Mouse (Mus musculus) hindbrain, postnatal 0 days (tissue): ENCODE results near the gene Cxcl12. TPM values are rescaled to one million over a fixed set of nuclear protein-coding genes. Genes with fewer than 3 reads are reported as not detected.

Source experiments
- ATAC-seq: fragments of 200-750 bp; cut with Nextera tagmentation; 2 replicates; pipeline ENCODE4 v1.8.0; 2017; ENCODE audit warnings: mild to moderate bottlenecking, moderate TSS enrichment, moderate library complexity
- DNase-seq: peaks from one replicate; pipeline ENCODE4 v3.0.0-alpha.2; 2015; ENCODE audit warnings: low spot score
- H3K27ac ChIP-seq: fragments of 300-500 bp; sonication (generic); 2 replicates; pipeline ENCODE4 v1.5.1; 2014; ENCODE audit warnings: mild to moderate bottlenecking
- H3K27me3 ChIP-seq: fragments of 300-500 bp; sonication (generic); 2 replicates; pipeline ENCODE4 v1.6.1; 2014; ENCODE audit warnings: low read length, mixed read lengths; ENCODE audit not compliant: insufficient read depth
- H3K36me3 ChIP-seq: fragments of 300-500 bp; sonication (generic); 2 replicates; pipeline ENCODE4 v1.6.1; 2014; ENCODE audit warnings: low read length, mixed read lengths; ENCODE audit not compliant: insufficient read depth
- H3K4me1 ChIP-seq: fragments of 300-500 bp; sonication (generic); 2 replicates; pipeline ENCODE4 v1.6.1; 2014; ENCODE audit warnings: antibody characterized with exemption, low read length, mixed read lengths; ENCODE audit not compliant: insufficient read depth
- H3K4me2 ChIP-seq: fragments of 300-500 bp; sonication (generic); 2 replicates; pipeline ENCODE4 v1.6.1; 2014; ENCODE audit warnings: low read depth, mild to moderate bottlenecking, low read length, moderate library complexity, mixed read lengths
- H3K4me3 ChIP-seq: fragments of 300-500 bp; sonication (generic); 2 replicates; pipeline ENCODE4 v1.5.1; 2014; ENCODE audit warnings: low read length
- H3K9ac ChIP-seq: fragments of 300-500 bp; sonication (generic); replicated peaks from 2 replicates; pipeline ENCODE4 v1.6.1; 2014; ENCODE audit warnings: mild to moderate bottlenecking, low read length, moderate library complexity, mixed read lengths
- H3K9me3 ChIP-seq: fragments of 300-500 bp; sonication (generic); 2 replicates; pipeline ENCODE4 v1.6.1; 2016; ENCODE audit warnings: low read length, mixed read lengths
- CTCF ChIP-seq: IDR thresholded peaks from 2 replicates; pipeline ENCODE4 v1.5.1; 2016; ENCODE audit warnings: antibody characterized with exemption, control low read depth, low read depth
- WGBS: fragments of 180-500 bp; shearing (Covaris S2); extraction: QIAGEN DNeasy Blood & Tissue Kit; methylation state at CpG from one replicate; pipeline ENCODE4 v1.1.7; 2014; 5-methylcytosine and 5-hydroxymethylcytosine counted together
- polyA plus RNA-seq: library from polyadenylated mRNA; unstranded; fragments of >200 nt; fragmentation: Nextera tagmentation; extraction: Ambion mirVana; gene quantifications from 2 replicates; pipeline ENCODE4 v1.2.1, GENCODE M21; 2015
- total RNA-seq: library from RNA; depleted of rRNA; stranded (reverse); fragments of >200 nt; gene quantifications from 2 replicates; pipeline ENCODE4 v1.2.3, GENCODE M21; 2014

Cxcl12 gene
- total and polyA plus RNA-seq, 2 experiments from 2014 or later: 39.2 to 92.2 TPM

DNA sequence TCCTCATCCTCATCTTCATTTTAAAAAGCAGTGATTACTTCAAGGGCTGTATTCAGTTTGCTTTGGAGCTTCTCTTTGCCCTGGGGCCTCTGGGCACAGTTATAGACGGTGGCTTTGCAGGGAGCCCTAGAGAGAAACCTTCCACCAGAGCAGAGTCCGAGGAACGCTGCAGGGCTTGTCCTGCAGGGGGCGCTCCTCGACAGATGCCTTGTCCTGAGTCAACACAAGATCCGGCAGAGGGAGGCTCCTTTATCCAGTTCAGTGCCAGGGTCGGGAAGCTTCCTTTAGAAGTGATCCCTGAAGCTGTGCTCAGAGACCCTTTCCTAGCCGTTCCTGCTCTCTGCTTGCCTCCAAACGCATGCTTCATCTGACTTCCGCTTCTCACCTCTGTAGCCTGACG, 5.5 kb downstream of the Cxcl12 start:
- H3K4me2 ChIP-seq: no peak overlapping the region

DNA sequence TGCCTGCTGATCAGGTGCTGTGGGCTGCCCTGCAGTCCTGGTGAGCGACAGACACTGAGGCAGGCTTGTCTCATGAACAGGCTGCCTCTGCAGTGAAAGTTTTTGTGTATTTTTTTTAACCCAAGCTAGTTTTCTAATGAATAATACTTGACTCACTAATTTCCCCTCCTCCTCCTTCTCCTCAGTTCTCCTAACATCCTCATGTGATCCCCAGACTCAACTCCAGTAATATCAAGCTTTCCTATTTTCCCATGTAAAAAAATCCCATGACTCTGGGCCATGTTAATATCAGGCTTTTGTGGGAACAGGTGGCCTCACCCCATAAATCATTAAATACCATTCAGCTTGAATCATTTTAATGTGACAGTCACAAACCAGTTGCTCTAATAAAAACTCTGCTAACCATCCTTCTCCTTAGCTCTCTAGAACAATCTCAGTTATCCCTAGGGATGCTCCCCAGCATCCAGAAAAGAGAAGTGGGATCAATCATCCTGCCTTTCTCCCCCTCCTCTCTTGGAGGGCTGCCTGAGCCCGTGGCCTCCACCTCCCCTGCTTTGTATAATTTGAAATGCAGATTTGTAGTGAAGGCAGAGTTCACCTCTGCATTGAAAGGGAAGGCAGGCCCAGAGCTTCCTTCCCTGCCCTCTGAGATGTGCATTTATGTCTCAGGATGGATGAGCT, 6.9 kb downstream of the Cxcl12 start:
- Histone ChIP-seq H3K4me2 (no peak overlapping the region), H3K27me3 (0 out of 2 replicates have a peak, but pooled peaks cover 3% of the 10 kb centered on the region), H3K4me3 (no peak overlapping the region), H3K36me3 (no peaks in the 10 kb centered on the region), H3K9me3 (no peaks in the 10 kb centered on the region), H3K4me1 (no peaks in the 10 kb centered on the region), H3K27ac (no peak overlapping the region), H3K9ac (no peak overlapping the region)
- ATAC-seq: no peak
- DNase-seq: no peak
- WGBS: 44% methylated on average over 2 of the region's 2 CpGs
- TF ChIP-seq CTCF: no peak

More for the DNA sequence above, 5.5 kb downstream of the Cxcl12 start:
- Histone ChIP-seq H3K27ac (no peak overlapping the region), H3K9me3 (no peaks in the 10 kb centered on the region), H3K36me3 (no peaks in the 10 kb centered on the region), H3K27me3 (0 out of 2 replicates have a peak, but pooled peaks cover 6% of the 10 kb centered on the region), H3K4me1 (0 out of 2 replicates have a peak, but pooled peaks cover 6% of the 10 kb centered on the region), H3K4me3 (no peak overlapping the region), H3K9ac (no peak overlapping the region)
- DNase-seq: peak; percentile 86
- 12% methylated on average over 11 of the region's 11 CpGs for WGBS
- ATAC-seq: peak; percentile 79
- TF ChIP-seq CTCF: peak; percentile 85

DNA sequence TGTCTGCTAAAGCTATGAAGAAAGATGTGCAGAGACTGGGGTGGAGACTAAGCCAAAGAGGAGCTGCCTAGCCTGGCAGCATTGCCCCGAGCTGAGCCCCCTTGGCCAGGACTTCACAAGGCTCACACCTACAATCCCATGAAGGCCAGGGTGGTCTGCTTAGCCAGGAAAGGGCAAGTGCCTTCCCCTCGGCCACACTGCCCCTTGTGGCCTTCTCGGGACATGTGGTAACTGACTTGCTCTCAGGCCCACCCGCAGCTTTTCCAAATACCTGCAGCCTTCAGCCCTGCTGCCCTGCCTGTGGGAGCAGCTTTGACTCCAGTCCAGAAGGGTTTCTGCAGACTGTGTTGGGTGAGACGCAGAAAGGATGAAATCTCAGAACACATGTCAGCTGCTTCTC, 8.1 kb downstream of the Cxcl12 start:
- TF ChIP-seq CTCF: peak; percentile 67
- Histone ChIP-seq H3K36me3 (no peaks in the 10 kb centered on the region), H3K27ac (no peak overlapping the region), H3K27me3 (no peaks in the 10 kb centered on the region), H3K4me2 (no peak overlapping the region), H3K4me3 (no peak overlapping the region), H3K9me3 (no peaks in the 10 kb centered on the region), H3K9ac (no peak overlapping the region), H3K4me1 (no peaks in the 10 kb centered on the region)
- DNase-seq (peak; percentile 46), ATAC-seq (no peak)
- WGBS: 31% methylated on average over 5 of the region's 5 CpGs

DNA sequence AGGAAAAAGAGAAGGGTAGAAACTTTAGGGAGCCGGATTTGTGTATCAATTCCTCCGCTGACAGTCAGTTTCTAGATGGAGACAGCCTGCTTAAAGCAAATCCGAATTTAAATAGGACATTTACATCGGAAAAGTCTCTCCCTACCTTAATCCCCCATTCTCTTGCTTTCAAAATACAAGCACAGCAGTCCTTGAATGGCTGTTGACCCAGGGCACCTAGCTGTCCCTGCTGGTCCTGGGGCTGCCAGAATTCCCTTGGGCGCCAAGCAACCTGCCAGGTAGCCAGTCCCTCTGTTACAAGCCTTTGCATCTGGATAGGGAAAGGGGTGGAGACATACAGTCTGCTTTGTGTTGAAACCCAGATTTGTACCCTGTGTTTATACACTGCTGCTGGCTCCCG, 12.0 kb downstream of the Cxcl12 start:
- H3K9ac ChIP-seq: no peak overlapping the region

DNA sequence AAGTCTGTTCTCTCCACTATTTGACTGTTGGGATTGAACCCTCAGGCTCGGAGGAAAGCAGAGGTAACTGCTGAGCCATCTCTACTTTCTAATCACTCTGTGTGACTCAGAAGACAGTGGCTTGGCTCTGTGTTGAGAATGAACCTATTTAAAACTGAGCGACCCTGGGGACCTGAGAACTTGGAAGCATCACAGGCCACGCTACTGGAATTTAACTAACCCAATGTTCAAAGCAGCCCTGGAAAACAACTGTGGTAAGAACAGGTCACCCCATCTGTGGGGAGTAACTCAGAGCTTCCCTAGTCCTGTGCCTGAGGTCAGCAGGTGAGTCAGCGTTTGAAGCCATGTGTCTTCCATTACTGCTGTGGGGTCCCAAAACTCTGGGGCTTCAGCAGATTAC, 17.0 kb downstream of the Cxcl12 start:
- Histone ChIP-seq H3K27me3 (no peaks in the 10 kb centered on the region), H3K4me1 (no peaks in the 10 kb centered on the region), H3K4me2 (no peak overlapping the region), H3K9me3 (no peaks in the 10 kb centered on the region), H3K9ac (no peak overlapping the region), H3K4me3 (no peak overlapping the region), H3K36me3 (no peaks in the 10 kb centered on the region), H3K27ac (no peak overlapping the region)
- ATAC-seq (no peak), DNase-seq (no peak)
- TF ChIP-seq CTCF: no peak
- WGBS: 85% methylated on average over 4 of the region's 4 CpGs

More for the DNA sequence above, 12.0 kb downstream of the Cxcl12 start:
- Histone ChIP-seq H3K9me3 (no peaks in the 10 kb centered on the region), H3K4me3 (no peak overlapping the region), H3K4me2 (no peak overlapping the region), H3K4me1 (no peaks in the 10 kb centered on the region), H3K27ac (no peak overlapping the region), H3K36me3 (no peaks in the 10 kb centered on the region), H3K27me3 (no peaks in the 10 kb centered on the region)
- WGBS: 33% methylated on average over 6 of the region's 6 CpGs
- no peak for DNase-seq
- TF ChIP-seq CTCF: no peak
- ATAC-seq: no peak

DNA sequence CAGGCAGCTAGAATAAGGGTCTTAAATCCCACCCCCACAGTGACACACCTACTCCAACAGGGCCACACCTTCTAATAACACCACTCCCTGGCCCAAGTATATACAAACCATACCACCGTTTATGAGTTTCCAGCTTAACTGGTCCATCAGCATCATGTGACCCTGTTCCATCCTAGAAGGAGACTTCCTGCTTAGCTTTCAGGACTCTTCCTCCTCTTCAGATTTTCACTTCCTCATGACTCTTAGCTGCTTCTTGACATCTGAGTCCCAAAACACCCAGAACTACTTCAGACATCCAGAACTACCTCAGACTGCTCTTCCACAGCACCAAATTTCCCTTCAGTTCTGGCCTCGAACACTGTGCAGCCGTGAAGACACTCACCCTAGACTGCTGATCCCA, 22.1 kb downstream of the Cxcl12 start:
- H3K4me3 ChIP-seq: no peak overlapping the region
- no peak overlapping the region for H3K27ac ChIP-seq
- no peaks in the 10 kb centered on the region for H3K9me3 ChIP-seq
- no peak for DNase-seq
- H3K27me3 ChIP-seq: no peaks in the 10 kb centered on the region
- WGBS: 97% methylated on average over 3 of the region's 3 CpGs
- no peaks in the 10 kb centered on the region for H3K4me1 ChIP-seq
- no peak for TF ChIP-seq CTCF
- no peak overlapping the region for H3K4me2 ChIP-seq
- no peak for ATAC-seq
- no peaks in the 10 kb centered on the region for H3K36me3 ChIP-seq
- no peak overlapping the region for H3K9ac ChIP-seq

DNA sequence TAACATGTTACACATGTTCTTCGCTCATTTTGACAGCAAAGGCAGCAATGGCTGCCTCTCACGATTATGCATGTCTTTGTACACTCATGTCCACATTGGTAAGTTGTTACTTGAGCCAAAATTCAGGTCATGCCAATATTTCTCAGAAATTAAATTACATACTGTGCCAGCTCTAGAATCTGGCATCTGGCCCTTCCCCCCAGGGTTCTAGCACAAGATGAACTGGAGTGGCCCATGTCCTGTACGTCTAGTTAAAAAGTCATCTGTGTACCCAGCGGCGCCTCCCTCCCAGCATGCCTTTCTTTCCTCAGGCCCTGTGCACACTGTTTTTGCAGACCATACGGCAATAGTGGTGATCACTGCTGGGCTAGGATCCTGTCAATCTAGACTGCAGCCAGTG, 23.4 kb downstream of the Cxcl12 start:
- no peak for TF ChIP-seq CTCF
- H3K27ac ChIP-seq: no peak overlapping the region
- WGBS: 78% methylated on average over 6 of the region's 6 CpGs
- DNase-seq: no peak
- no peaks in the 10 kb centered on the region for H3K36me3 ChIP-seq
- H3K9ac ChIP-seq: no peak overlapping the region
- H3K9me3 ChIP-seq: no peaks in the 10 kb centered on the region
- ATAC-seq: no peak
- H3K4me3 ChIP-seq: no peak overlapping the region
- no peaks in the 10 kb centered on the region for H3K4me1 ChIP-seq
- H3K27me3 ChIP-seq: no peaks in the 10 kb centered on the region
- H3K4me2 ChIP-seq: no peak overlapping the region
